Mouse (Mus musculus) left cerebral cortex, postnatal 14 days (tissue): ENCODE measurements around the gene Ncoa6. TPM values are rescaled to one million over a fixed set of nuclear protein-coding genes. Genes with fewer than 3 reads are reported as not detected.
"Not testable (repeated sequence)": the region's sequence is repeated elsewhere in the genome, so short reads cannot be mapped to it uniquely, and the experiment has no call there.

Experiments
- DNase-seq, 2 experiments: peaks; one replicate each; pipeline ENCODE4 v3.0.0; 2021 to 2022; ENCODE audit warnings: low spot score in 2 of 2, mixed read lengths in 1 of 2
- intact Hi-C: fragments of 180-260 bp; cut with DNase I; formaldehyde crosslinking; loops from one replicate; pipeline ENCODE4 v1.15.1; 2025
- total RNA-seq, 2 experiments: library from RNA; stranded (reverse); gene quantifications; 2 replicates each; pipeline ENCODE4 v1.2.3; 2021

The Ncoa6 gene
- total RNA-seq, 2 experiments from 2014 or later = 60.9 to 63.8 TPM

GRCm38 (mm10) chr2:155451256-155451655 is 22.4 kb downstream of the Ncoa6 start:
- no peak for DNase-seq
- intact Hi-C loops = no loop called here

DNA sequence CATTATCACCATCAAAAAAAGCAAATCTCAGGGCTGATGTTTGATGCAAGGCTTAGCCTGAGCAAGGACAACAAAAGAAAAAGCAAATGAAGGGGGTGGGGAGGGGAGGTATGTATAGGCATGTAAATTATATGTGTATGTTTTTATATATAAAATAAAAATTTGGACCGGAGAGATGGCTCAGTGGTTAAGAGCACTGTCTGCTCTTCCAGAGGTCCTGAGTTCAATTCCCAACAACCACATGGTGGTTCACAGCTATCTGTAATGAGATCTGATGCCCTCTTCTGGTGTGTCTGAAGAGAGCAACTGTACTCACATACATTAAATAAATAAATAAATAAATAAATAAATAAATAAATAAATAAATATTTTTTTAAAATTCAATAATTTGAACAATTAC is 25.8 kb downstream of the Ncoa6 start:
- DNase-seq, intact Hi-C loops: not testable (repeated sequence)

DNA sequence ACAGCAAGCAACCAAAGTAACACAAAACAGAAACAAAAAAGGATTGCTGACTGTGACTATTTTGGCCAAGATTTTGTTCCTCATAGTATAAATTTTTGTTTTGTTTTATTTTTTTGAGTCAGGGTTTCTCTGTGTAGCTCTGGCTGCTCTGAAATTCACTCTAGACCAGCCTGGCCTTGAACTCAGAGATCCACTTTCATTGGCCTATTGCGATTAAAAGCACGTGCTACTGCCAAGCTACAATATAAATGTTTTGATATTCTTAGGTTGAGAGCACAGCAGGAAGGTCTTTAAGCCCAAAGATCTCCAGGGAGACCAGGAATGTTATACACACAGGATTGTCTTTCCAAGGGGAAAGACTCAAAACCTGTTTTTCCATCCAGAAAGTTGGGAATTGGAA is 30.2 kb downstream of the Ncoa6 start:
- intact Hi-C loops = no loop called here
- no peak for DNase-seq

DNA sequence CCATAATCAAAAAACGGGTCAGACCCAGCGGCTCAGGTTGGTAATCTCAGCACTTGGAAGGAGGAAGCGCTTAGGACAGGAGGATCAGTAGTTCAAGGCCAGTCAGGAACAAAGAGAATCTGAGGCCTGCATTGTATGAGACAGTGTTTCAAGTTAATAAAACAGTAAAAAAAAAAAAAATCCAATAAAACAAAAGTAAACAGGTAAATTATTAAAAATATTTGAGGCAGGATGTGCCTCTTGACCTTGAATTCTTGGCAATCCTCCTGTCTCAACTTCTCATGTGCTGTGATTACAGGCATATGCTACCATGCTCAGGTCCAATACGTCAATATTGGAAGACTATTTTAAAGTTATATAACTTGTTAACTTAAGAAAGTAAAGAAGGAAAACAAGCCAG is 30.8 kb downstream of the Ncoa6 start:
- intact Hi-C loops = no loop called here
- no peak for DNase-seq

DNA sequence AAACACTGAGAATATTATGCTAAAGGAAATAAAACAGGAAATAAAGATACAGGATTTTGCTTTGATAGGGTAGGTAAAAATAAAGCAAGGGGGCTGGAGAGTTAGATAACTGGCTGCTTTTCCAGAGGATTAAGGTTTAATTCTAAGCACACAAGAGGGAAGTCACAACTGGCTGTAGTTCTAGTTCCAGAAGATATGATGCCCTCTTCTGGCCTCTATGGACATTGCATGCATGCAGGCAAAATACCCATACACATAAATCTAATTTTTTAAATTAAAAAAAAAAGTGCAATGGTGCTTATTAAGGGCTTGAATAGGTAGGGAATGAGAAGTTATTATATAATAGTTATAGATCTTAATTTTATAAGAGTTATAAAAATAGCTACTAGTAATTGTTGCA is 37.2 kb downstream of the Ncoa6 start:
- intact Hi-C loops = no loop called here
- peak in 1 of 2 experiments; percentile 24 for DNase-seq

DNA sequence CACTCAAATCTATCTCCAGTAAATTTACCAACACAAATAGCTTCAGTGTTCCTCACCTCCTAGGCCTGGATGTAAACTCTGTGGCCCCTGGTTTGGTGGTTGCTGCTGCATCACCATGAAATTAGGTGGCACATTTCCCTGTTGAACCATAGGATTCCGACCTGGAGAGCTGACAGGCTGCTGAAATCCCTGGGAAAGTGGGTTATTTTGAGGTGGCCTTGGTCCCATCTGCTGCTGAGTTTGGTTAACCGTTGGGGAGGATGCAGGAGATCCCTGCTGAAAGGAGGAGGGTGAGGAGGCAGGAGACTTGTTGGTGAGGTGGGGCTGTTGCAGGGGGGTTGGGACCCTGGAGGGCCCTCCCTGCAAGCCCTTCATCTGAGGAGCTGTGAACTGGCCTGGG is 52.8 kb downstream of the Ncoa6 start:
- no peak for DNase-seq
- intact Hi-C loops = no loop called here

DNA sequence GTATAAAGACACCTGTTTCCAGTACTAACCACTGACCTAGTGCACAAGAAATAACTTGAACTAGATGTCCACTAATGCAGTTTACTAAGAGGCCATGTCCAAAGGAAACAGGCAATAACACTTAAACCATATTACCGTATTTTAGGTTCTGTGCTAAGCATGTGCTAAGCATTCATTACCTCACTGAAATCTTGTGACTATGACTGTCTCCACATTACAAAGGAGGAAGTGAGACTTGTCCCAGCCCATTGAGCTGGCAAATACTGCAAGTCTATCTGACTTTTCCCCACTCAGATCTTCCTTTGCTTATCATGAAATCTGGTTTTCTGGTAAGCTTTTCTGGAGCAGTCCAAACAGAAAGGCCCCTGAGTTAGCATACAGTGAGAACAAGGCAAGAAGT is 69.1 kb downstream of the Ncoa6 start:
- intact Hi-C loops = no loop called here
- DNase-seq = no peak

GRCm38 (mm10) chr2:155401926-155402325 is 71.8 kb downstream of the Ncoa6 start:
- no peak for DNase-seq
- intact Hi-C loops = no loop called here

DNA sequence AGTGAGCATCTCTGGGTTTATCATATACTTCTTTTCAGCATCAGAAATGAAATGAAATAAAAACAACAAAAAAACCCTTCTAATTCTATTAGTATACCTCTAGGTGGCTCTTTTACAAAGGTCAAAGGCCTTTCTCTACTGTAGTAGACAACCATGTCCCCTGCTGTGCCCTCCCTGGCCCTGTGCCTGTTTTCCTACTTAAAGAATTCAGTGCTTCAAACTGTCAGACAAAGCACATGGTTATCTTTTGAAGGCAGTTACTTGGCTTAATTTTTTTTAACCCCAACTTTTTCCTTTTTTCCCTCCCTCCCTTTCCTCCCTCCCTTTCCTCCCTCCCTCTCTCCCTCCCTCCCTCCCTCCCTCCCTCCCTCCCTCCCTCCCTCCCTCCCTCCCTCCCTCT is 73.4 kb downstream of the Ncoa6 start:
- DNase-seq = no peak
- intact Hi-C loops = no loop called here

DNA sequence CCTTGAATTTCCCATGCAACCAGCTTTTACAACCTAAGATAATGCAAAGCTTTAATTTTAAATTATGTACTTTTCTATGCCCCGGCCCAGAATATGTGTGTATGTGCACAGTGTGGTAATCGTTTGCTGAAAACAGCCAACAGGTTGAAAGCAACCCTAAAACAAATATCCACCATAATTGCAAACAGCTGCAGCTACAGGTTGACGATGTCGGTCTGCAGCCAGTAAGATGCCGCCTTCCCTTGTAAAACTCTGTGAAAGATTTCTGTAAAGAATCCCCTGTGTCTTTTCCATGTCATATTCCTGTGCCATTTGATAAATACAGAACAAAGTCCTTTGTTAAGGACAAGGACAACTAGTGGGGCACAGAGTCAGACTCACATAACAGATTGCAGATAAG is 79.1 kb downstream of the Ncoa6 start:
- intact Hi-C loops = no loop called here
- DNase-seq = no peak

DNA sequence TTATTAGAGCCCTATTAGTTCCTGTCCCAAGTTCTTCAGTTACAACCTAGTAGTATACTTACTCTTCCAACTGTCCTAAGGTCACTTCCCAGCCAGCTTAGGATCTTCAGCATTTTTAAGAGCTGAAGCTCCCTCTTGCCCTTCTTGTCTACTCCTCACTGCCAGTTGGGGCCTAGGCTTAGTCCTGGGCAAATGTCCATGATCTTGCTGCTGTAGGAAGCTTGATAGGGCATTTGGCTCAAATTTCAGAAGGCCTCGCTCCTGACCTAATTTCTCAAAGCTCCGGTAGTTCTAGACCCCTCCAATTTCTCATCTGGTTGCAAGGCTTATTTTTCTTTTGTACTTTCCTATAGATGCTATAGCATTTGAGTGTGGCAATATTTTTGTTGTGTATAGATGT is 85.1 kb downstream of the Ncoa6 start:
- DNase-seq = no peak
- intact Hi-C loops = loop anchor here (10.0 kb wide), 2 partner anchors 114 to 154 kb away; partner anchors contain the start of genes Dynlrb1 and Map1lc3a

GRCm38 (mm10) chr2:155387052-155387451 is 86.6 kb downstream of the Ncoa6 start:
- DNase-seq = no peak

GRCm38 (mm10) chr2:155386534-155386899 is 87.2 kb downstream of the Ncoa6 start:
- intact Hi-C loops = loop anchor here (10.0 kb wide), 2 partner anchors 112 to 152 kb away; partner anchors contain the start of genes Dynlrb1 and Map1lc3a
- DNase-seq = peak in 1 of 2 experiments; percentile 29

More at GRCm38 (mm10) chr2:155387052-155387451, 86.6 kb downstream of the Ncoa6 start:
- intact Hi-C loops = loop anchor here (10.0 kb wide), 2 partner anchors 112 to 152 kb away; partner anchors contain the start of genes Dynlrb1 and Map1lc3a

DNA sequence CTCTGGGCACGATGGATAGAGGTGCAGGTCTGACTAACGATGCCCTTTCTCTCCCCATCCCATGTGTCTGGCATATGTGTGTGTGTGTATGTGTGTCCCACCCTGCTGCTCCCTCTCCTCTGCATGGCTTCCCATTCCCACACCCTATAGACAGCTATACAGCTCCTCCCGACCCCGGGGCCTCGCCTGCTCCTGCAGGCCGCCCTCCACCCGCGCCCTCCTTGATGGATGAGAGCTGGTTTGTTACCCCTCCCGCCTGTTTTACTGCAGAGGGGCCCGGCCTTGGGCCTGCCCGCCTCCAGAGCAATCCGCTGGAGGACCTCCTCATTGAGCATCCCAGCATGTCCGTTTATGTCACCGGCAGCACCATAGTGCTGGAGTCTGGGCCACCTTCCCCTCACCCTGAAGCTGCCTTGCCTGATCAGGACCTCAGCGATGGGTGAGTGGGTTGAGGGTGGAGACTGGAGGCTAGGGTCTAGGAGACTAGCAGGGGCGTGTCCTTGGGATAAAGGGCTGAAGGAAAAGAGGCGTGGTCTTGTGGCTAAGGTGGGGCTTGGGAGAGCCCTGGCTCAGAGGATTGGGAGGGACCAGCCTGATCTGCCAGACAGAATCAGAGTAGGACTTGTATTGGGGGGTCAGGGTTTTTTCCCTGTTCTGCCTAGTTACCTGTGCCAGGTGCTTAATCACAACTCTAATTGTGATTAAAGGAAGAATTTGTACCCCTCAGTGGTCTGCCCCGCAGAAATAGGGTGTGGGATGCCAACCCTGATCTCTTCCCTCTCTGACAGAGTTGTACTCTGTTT is 87.8 kb downstream of the Ncoa6 start:
- intact Hi-C loops = loop anchor here (10.0 kb wide), 2 partner anchors 111 to 151 kb away; partner anchors contain the start of genes Dynlrb1 and Map1lc3a
- no peak for DNase-seq

DNA sequence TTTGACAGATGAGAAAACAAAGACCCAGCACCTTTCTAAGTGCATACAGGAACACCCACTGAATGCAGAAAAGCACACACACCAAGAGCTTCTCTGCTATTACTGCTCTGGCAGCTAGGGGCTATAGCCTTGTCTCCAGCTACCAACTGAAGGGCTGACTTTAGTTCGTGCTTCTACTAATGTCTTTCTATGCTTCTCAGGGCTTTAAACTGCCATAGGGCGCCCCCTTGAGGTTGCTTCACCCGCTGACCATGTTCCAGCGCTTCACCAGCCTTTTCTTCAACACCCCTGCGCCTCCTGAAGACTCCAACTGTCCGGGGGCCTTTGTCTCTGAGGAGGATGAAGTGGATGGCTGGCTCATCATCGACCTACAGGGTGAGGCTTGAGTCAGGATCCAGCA is 88.6 kb downstream of the Ncoa6 start:
- intact Hi-C loops = loop anchor here (10.0 kb wide), 2 partner anchors 110 to 150 kb away; partner anchors contain the start of genes Dynlrb1 and Map1lc3a
- DNase-seq = peak; percentile 83 to 91

DNA sequence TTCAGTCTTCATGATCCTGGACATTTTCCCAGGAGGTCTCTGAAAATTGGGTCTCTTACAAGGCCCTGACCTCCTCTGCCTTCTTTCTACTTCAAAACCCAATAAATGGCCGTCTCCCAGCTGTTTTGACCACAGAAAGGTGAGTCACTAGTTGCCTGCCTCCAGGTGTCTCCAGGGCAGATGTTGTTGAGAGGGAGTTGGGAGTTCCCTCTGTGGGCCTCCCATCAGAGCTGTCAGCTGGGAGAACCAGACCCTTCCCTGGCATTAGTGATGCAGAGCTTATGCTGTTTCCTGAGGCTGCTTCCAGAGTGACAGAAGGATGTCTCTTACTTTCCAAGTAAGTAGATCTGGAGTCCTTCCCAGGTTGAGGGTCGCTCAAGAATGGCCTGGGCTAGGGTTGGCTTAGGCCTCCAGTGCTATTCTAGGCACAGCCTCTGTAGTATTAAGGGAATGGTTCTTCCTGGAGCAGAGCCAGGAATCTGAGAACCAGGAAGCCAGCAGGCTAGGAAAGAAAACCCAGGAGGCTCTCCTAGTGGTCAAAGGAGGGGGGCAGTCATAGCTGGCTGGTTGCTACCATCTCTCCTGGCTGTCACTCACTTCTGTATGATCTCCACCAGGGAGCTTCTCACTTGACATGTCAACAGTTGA is 90.8 kb downstream of the Ncoa6 start:
- DNase-seq = peak in 1 of 2 experiments; percentile 37
- intact Hi-C loops = loop anchor here (10.0 kb wide), 2 partner anchors 108 to 148 kb away; partner anchors contain the start of genes Dynlrb1 and Map1lc3a

GRCm38 (mm10) chr2:155382332-155382700 is 91.4 kb downstream of the Ncoa6 start:
- no peak for DNase-seq
- intact Hi-C loops = loop anchor here (10.0 kb wide), 2 partner anchors 108 to 148 kb away; partner anchors contain the start of genes Dynlrb1 and Map1lc3a

GRCm38 (mm10) chr2:155381643-155382331 is 91.9 kb downstream of the Ncoa6 start:
- intact Hi-C loops = loop anchor here (10.0 kb wide), 2 partner anchors 107 to 147 kb away; partner anchors contain the start of genes Dynlrb1 and Map1lc3a
- DNase-seq = peak; percentile 98 to 99

- no peak for DNase-seq
- intact Hi-C loops = loop anchor here (10.0 kb wide), 2 partner anchors 106 to 146 kb away; partner anchors contain the start of genes Dynlrb1 and Map1lc3a
These were observed 92.6 kb downstream of the Ncoa6 start for GRCm38 (mm10) chr2:155381060-155381437.
